In the genomic region with DNA sequence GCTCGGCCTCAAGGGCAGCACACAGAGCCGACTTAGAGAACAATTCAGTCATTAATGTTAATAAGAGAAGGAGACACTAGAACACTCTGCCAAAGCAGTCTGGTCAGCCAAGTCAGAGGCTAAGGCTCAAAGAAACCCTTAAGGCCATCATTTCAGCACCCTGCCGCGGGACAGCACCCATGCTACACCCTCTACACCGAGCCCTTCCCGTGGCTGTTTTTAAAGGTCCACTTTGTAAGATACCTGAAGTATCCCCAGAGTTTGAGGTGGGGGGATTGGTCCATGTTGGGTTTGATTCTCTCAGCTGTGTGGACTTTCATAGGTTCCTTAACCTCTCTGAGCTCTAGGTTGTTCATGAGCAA, we compare ENCODE assay signal across 9 mouse cellular contexts. TPM values are rescaled to one million over a fixed set of nuclear protein-coding genes. Genes with fewer than 3 reads are reported as not detected.
DNase-seq lines count a peak whose midpoint lies in the region; ATAC-seq lines count a peak whose summit lies in the region.
"Had no signal": no experiment of that assay in that cellular context is flagged by ENCODE, and none has a peak within 500 bp of the region (broad histone marks: within the 10 kb centered on the region; RNA-seq: fewer than 3 reads in every experiment).

No protein-coding gene starts in this region.

- ATAC-seq in intestine, embryonic 14.5 days (replicated peaks; ENCODE audit: low FRiP score, low TSS enrichment, low read depth), result no peak
- no peak for ATAC-seq in intestine, embryonic 16.5 days
- peak; percentile 45; the same call in 1 of the 2 replicates for ATAC-seq in granulocyte monocyte progenitor cell, adult 5-6 weeks (replicated peaks; ENCODE audit: poor library complexity, severe bottlenecking)
- ATAC-seq in inflammation-experienced regulatory T-cells, adult 6 months, result no peak

- H3K27ac ChIP-seq in intestine, embryonic 14.5 days (ENCODE audit: low read depth), result no peak overlapping the region
- H3K27ac ChIP-seq in intestine, embryonic 16.5 days (ENCODE audit: low read length), result no peak overlapping the region
- H3K27ac ChIP-seq: limb, embryonic 12.5 days had no signal

- H3K4me1 ChIP-seq in intestine, embryonic 14.5 days (replicated peaks; ENCODE audit: control insufficient read depth, insufficient read depth, low read length), result no peaks in the 10 kb centered on the region
- no peaks in the 10 kb centered on the region for H3K4me1 ChIP-seq in intestine, embryonic 16.5 days (ENCODE audit: control insufficient read depth, insufficient read depth, low read length)

- H3K4me3 ChIP-seq in intestine, embryonic 14.5 days (ENCODE audit: low read depth, low read length), result no peak overlapping the region
- H3K4me3 ChIP-seq in intestine, embryonic 16.5 days (ENCODE audit: low read length), result no peak overlapping the region
- H3K4me3 ChIP-seq: limb, embryonic 12.5 days had no signal

- peak; percentile 78 for DNase-seq in intestine, embryonic 14.5 days (ENCODE audit: low spot score)
- DNase-seq in R1 (ENCODE audit: low read depth, low spot score), result peak; percentile 67
- DNase-seq in lung, postnatal 4 days, result peak; percentile 43 to 55
- no peak for DNase-seq in layer of hippocampus, adult 11-12 months (ENCODE audit: low spot score)
- DNase-seq in cerebellum, postnatal 14 days, result no peak

- H3K36me3 ChIP-seq in intestine, embryonic 14.5 days (ENCODE audit: control insufficient read depth, insufficient read depth, low read length), result no peaks in the 10 kb centered on the region
- H3K36me3 ChIP-seq in intestine, embryonic 16.5 days (ENCODE audit: control insufficient read depth, insufficient read depth, low read length), result no peaks in the 10 kb centered on the region
- H3K36me3 ChIP-seq: limb, embryonic 12.5 days had no signal

- H3K4me2 ChIP-seq in intestine, embryonic 14.5 days (ENCODE audit: low read length), result no peak overlapping the region
- no peak overlapping the region for H3K4me2 ChIP-seq in intestine, embryonic 16.5 days (ENCODE audit: low read depth, low read length)

- H3K9me3 ChIP-seq in intestine, embryonic 14.5 days (ENCODE audit: control insufficient read depth, low read length), result no peaks in the 10 kb centered on the region
- no peaks in the 10 kb centered on the region for H3K9me3 ChIP-seq in intestine, embryonic 16.5 days (ENCODE audit: control insufficient read depth, low read length)
- H3K9me3 ChIP-seq: limb, embryonic 12.5 days had no signal

- WGBS in intestine, embryonic 14.5 days, result 8% methylated on average over 6 of the region's 6 CpGs
- 9% methylated on average over 6 of the region's 6 CpGs for WGBS in intestine, embryonic 16.5 days

- no peak overlapping the region for H3K9ac ChIP-seq in intestine, embryonic 14.5 days (ENCODE audit: low read length)
- H3K9ac ChIP-seq in intestine, embryonic 16.5 days (ENCODE audit: low read depth, low read length), result no peak overlapping the region
- H3K9ac ChIP-seq: limb, embryonic 12.5 days had no signal

- H3K27me3 ChIP-seq in intestine, embryonic 14.5 days (replicated peaks; ENCODE audit: control insufficient read depth, insufficient read depth, low read length), result peaks cover 63% of the 10 kb centered on the region
- H3K27me3 ChIP-seq in intestine, embryonic 16.5 days (replicated peaks; ENCODE audit: control insufficient read depth, insufficient read depth, low read length), result peaks cover 30% of the 10 kb centered on the region

RNA-seq across cellular contexts. Expression of a gene that starts 6.1 kb away (rescaled TPM):
- 0.15 and 0.56 TPM in 2 replicates for polyA plus RNA-seq in intestine, embryonic 14.5 days (2014; fragmentation: Nextera tagmentation; extraction: Ambion mirVana)
- polyA plus RNA-seq in intestine, embryonic 16.5 days (2015; fragmentation: Nextera tagmentation; extraction: Ambion mirVana), result 0.23 and 0.28 TPM in 2 replicates
- total RNA-seq in granulocyte monocyte progenitor cell, adult 5-6 weeks (2014; fragmentation: Nextera tagmentation), result not detected in 2 replicates
- not detected in 2 replicates for total RNA-seq in granulocyte monocyte progenitor cell, adult 5-6 weeks (2017)
- polyA plus RNA-seq in inflammation-experienced regulatory T-cells, adult 6 months (2017; shearing (Covaris generic)), result under 1 TPM in 2 of 3 experiments, not detected in 1; 0.16 to 0.79 TPM

RNA-seq across cellular contexts. Expression of a gene that starts 37.0 kb away (rescaled TPM):
- polyA plus RNA-seq in intestine, embryonic 14.5 days (2014; fragmentation: Nextera tagmentation; extraction: Ambion mirVana), result 0.62 and 1.0 TPM in 2 replicates
- 0.60 and 0.92 TPM in 2 replicates for polyA plus RNA-seq in intestine, embryonic 16.5 days (2015; fragmentation: Nextera tagmentation; extraction: Ambion mirVana)
- total RNA-seq in granulocyte monocyte progenitor cell, adult 5-6 weeks (2014; fragmentation: Nextera tagmentation), result not detected in 2 replicates
- not detected in 2 replicates for total RNA-seq in granulocyte monocyte progenitor cell, adult 5-6 weeks (2017)
- polyA plus RNA-seq in inflammation-experienced regulatory T-cells, adult 6 months (2017; shearing (Covaris generic)), result 1 to 10 TPM in 2 of 3 experiments, under 1 TPM in 1; 0.78 to 3.8 (median 1.1) TPM
- polyA plus RNA-seq: limb, embryonic 12.5 days had no signal

RNA-seq across cellular contexts. Expression of a gene that starts 37.3 kb away (rescaled TPM):
- polyA plus RNA-seq in intestine, embryonic 14.5 days (2014; fragmentation: Nextera tagmentation; extraction: Ambion mirVana), result 16.3 and 16.9 TPM in 2 replicates
- 7.9 and 9.5 TPM in 2 replicates for polyA plus RNA-seq in intestine, embryonic 16.5 days (2015; fragmentation: Nextera tagmentation; extraction: Ambion mirVana)
- total RNA-seq in granulocyte monocyte progenitor cell, adult 5-6 weeks (2014; fragmentation: Nextera tagmentation), result 23.5 and 32.3 TPM in 2 replicates
- total RNA-seq in granulocyte monocyte progenitor cell, adult 5-6 weeks (2017), result 18.5 and 19.9 TPM in 2 replicates
- polyA plus RNA-seq in inflammation-experienced regulatory T-cells, adult 6 months (2017; shearing (Covaris generic)), result 10 to 100 TPM; 20.2 to 29.2 (median 28.3) TPM

Comparison
In these comparisons a context has a peak if more than half of its experiments do, and no peak if none do; other contexts are left out.
1. DNase-seq: peak in intestine, embryonic 14.5 days (single experiment), R1 (single experiment) and lung, postnatal 4 days (2 of 2); none in layer of hippocampus, adult 11-12 months (single experiment) and cerebellum, postnatal 14 days (0 of 2).